In genomic region chr2:93188020-93188760, GRCm38 (mm10) we compare ENCODE assay signal across 8 mouse cellular contexts. TPM values are rescaled to one million over a fixed set of nuclear protein-coding genes. Genes with fewer than 3 reads are reported as not detected.
DNase-seq lines count a peak whose midpoint lies in the region; ATAC-seq and TF ChIP-seq lines count a peak whose summit lies in the region.

No protein-coding gene starts in this region.

- H3K36me3 ChIP-seq in kidney, adult 2 months (ENCODE audit: control insufficient read depth, insufficient read depth, low read length): no peaks in the 10 kb centered on the region
- H3K36me3 ChIP-seq in heart, embryonic 11.5 days (ENCODE audit: control insufficient read depth, insufficient read depth, low read length): no peaks in the 10 kb centered on the region
- no peaks in the 10 kb centered on the region for H3K36me3 ChIP-seq in limb, embryonic 10.5 days

- ATAC-seq in heart, embryonic 11.5 days (replicated peaks; ENCODE audit: insufficient number of reproducible peaks, low FRiP score, low TSS enrichment): no peak

- H3K27ac ChIP-seq in kidney, adult 2 months (ENCODE audit: insufficient read depth, low read depth, low read length): no peak overlapping the region
- H3K27ac ChIP-seq in heart, embryonic 11.5 days (ENCODE audit: low read depth, low read length): peak overlapping the region; percentile 42; the same call in 1 of the 2 replicates
- peak overlapping the region; percentile 81 for H3K27ac ChIP-seq in limb, embryonic 10.5 days

- H3K9ac ChIP-seq in heart, embryonic 11.5 days (ENCODE audit: low read depth, low read length): peak overlapping the region; percentile 71

- H3K9me3 ChIP-seq in heart, embryonic 11.5 days (replicated peaks; ENCODE audit: control insufficient read depth, low read length): no peaks in the 10 kb centered on the region
- H3K9me3 ChIP-seq in limb, embryonic 10.5 days (replicated peaks): no peaks in the 10 kb centered on the region

- no peaks in the 10 kb centered on the region for H3K4me1 ChIP-seq in kidney, adult 2 months (ENCODE audit: control insufficient read depth, insufficient read depth, low read length)
- H3K4me1 ChIP-seq in heart, embryonic 11.5 days (ENCODE audit: control insufficient read depth, insufficient read depth, low read length): peaks cover 18% of the 10 kb centered on the region; the same call in 1 of the 2 replicates
- H3K4me1 ChIP-seq in limb, embryonic 10.5 days: peaks cover 47% of the 10 kb centered on the region

- peak overlapping the region; percentile 98 for H3K4me2 ChIP-seq in heart, embryonic 11.5 days

- DNase-seq in kidney, adult 2 months: no peak
- no peak for DNase-seq in kidney, adult 9 months
- peak; percentile 57 for DNase-seq in ZHBTc4 (ENCODE audit: low read depth, low spot score)
- peak; percentile 69 for DNase-seq in limb, embryonic 10.5 days (ENCODE audit: low spot score)
- DNase-seq in neural tube, embryonic 10.5 days (ENCODE audit: extremely low spot score, low spot score): peak; percentile 67
- DNase-seq in left cerebral cortex, adult 8-10 months (ENCODE audit: low spot score in 2 of 2): no peak
- DNase-seq in spleen, adult 12 weeks (ENCODE audit: low spot score): no peak

- no peak for TF ChIP-seq POLR2A in kidney, adult 2 months (IDR thresholded peaks at IDR 0.05; ENCODE audit: low read depth, low read length)

- TF ChIP-seq CTCF in kidney, adult 2 months (conservative IDR thresholded peaks at IDR 0.05; ENCODE audit: insufficient read depth, insufficient read length, low read depth, low read length): no peak

- under 1% methylated on average over 52 of the region's 53 CpGs for WGBS in kidney, adult 2 months
- WGBS in heart, embryonic 11.5 days (ENCODE audit: insufficient replicate concordance): under 1% methylated on average over 53 of the region's 53 CpGs
- under 1% methylated on average over 53 of the region's 53 CpGs for WGBS in limb, embryonic 10.5 days

- peak overlapping the region; percentile 50 for H3K4me3 ChIP-seq in kidney, adult 2 months (ENCODE audit: insufficient read depth, low read depth, low read length)
- peak overlapping the region; percentile 68 for H3K4me3 ChIP-seq in heart, embryonic 11.5 days (ENCODE audit: low read depth, low read length)
- peak overlapping the region; percentile 70 for H3K4me3 ChIP-seq in limb, embryonic 10.5 days

- no peaks in the 10 kb centered on the region for H3K27me3 ChIP-seq in kidney, adult 2 months (replicated peaks; ENCODE audit: control insufficient read depth, insufficient read depth, low read length)
- H3K27me3 ChIP-seq in heart, embryonic 11.5 days (ENCODE audit: control insufficient read depth, insufficient read depth, low read length): peaks cover 18% of the 10 kb centered on the region
- peaks cover 77% of the 10 kb centered on the region for H3K27me3 ChIP-seq in limb, embryonic 10.5 days (ENCODE audit: low read depth, poor library complexity, severe bottlenecking)

RNA-seq across cellular contexts. Expression of gene Trp53i11, which starts 0.8 kb away (rescaled TPM):
- polyA plus RNA-seq in kidney, adult 2 months (2012; rRNA removed): 18.1 and 18.3 TPM in 2 replicates
- 23.6 and 27.7 TPM in 2 replicates for polyA plus RNA-seq in heart, embryonic 11.5 days (2014; fragmentation: Nextera tagmentation; extraction: Ambion mirVana)
- 17.5 and 25.2 TPM in 2 replicates for polyA plus RNA-seq in limb, embryonic 10.5 days (2016; fragmentation: Nextera tagmentation; extraction: Ambion mirVana)
- total RNA-seq in left cerebral cortex, adult 8-10 months (2022): 10 to 100 TPM; 78.5 to 91.8 (median 86.0) TPM

Comparison
In these comparisons a context has a peak if more than half of its experiments do, and no peak if none do; other contexts are left out.
1. DNase-seq: peak in ZHBTc4 (single experiment), limb, embryonic 10.5 days (single experiment) and neural tube, embryonic 10.5 days (single experiment); none in kidney, adult 2 months (single experiment), kidney, adult 9 months (single experiment), left cerebral cortex, adult 8-10 months (0 of 2) and spleen, adult 12 weeks (single experiment).
2. Peak in every context shown above with its lines, with median percentiles within 50 percentile points of each other: H3K4me3 ChIP-seq.